Mouse (Mus musculus): ENCODE measurements around the gene Cfap45.

DNA sequence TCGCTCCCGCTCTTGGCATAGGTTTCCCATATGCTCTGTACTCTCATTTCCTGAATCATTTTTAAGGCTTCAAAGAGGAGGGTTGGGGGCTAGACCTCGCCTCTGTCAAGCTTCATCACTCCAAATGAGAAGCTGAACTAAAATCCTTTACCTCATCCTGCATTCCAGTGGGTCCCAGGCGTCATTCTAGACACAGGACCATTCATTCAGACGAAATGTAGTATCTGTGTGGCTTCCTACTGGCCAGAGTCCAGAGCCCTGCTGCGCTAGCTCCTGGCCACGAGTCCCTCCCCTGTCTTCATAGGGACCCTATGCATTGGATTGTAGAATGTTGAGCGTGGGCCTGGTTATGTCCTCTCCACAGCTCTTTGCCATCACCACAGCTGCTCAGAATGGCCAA, 15.8 kb upstream of the Cfap45 start:
- TF ChIP-seq CTCF (IDR thresholded peaks at IDR 0.05; ENCODE audit: control insufficient read depth, insufficient read depth, insufficient read length) = no peak
- TF ChIP-seq MYOG (IDR thresholded peaks at IDR 0.05; ENCODE audit: control insufficient read depth, extremely low read depth, insufficient read length) = no peak
- no peak for TF ChIP-seq USF1 (IDR thresholded peaks at IDR 0.05; ENCODE audit: low read depth)
- TF ChIP-seq MAX (IDR thresholded peaks at IDR 0.05) = no peak
- no peak for TF ChIP-seq CEBPB (IDR thresholded peaks at IDR 0.05; ENCODE audit: low read depth)
- no peak for TF ChIP-seq MYOD1 (IDR thresholded peaks at IDR 0.05; ENCODE audit: control insufficient read depth, insufficient read length, low read depth)

Measured in C2C12 (cell line).